Mouse (Mus musculus) adrenal gland, postnatal 25 days (tissue): Measurements from ENCODE around the gene Epb41l4b. TPM values are rescaled to one million over a fixed set of nuclear protein-coding genes. Genes with fewer than 3 reads are reported as not detected.

Experiments
- DNase-seq: peaks from one replicate; pipeline ENCODE4 v3.0.0; 2021; ENCODE audit warnings: mixed read lengths
- long read RNA-seq: library from polyadenylated mRNA; stranded (forward); transcript quantifications from one replicate; pipeline ENCODE4 v2.0.0, GENCODE M21; 2021
- total RNA-seq: library from RNA; stranded (reverse); gene quantifications from 2 replicates; pipeline ENCODE4 v1.2.3, GENCODE M21; 2021

Epb41l4b gene
- total RNA-seq: 1.4 and 2.3 TPM in 2 replicates
- long read RNA-seq, transcript Epb41l4b-201 (16 exons, 3,247 nt): major isoform, 31 of 42 reads
- long read RNA-seq, partial matches to known transcripts: 5 of 42 reads
- long read RNA-seq, other reads (novel, unspliced or antisense): 6 of 42 reads

GRCm38 (mm10) chr4:57143026-57143937 lies at the start of gene Epb41l4b:
Gene Epb41l4b, minus strand, starts transcription at chr4:57143437.
- peak; percentile 88 for DNase-seq

GRCm38 (mm10) chr4:57191543-57192283 lies 48.5 kb upstream of the Epb41l4b start:
- no peak for DNase-seq

- no peak for DNase-seq
Observed at GRCm38 (mm10) chr4:57189881-57190280, 46.6 kb upstream of the Epb41l4b start.

GRCm38 (mm10) chr4:57186035-57186434 lies 42.8 kb upstream of the Epb41l4b start:
- DNase-seq: no peak

- DNase-seq: no peak
Observed at GRCm38 (mm10) chr4:57185462-57185861, 42.2 kb upstream of the Epb41l4b start.

- no peak for DNase-seq
Observed at GRCm38 (mm10) chr4:57183493-57183892, 40.3 kb upstream of the Epb41l4b start.

GRCm38 (mm10) chr4:57181538-57181937 lies 38.3 kb upstream of the Epb41l4b start:
- DNase-seq: peak; percentile 26

GRCm38 (mm10) chr4:57178881-57179280 lies 35.6 kb upstream of the Epb41l4b start:
- no peak for DNase-seq

GRCm38 (mm10) chr4:57175329-57175728 lies 32.1 kb upstream of the Epb41l4b start:
- DNase-seq: no peak

GRCm38 (mm10) chr4:57172861-57173260 lies 29.6 kb upstream of the Epb41l4b start:
- DNase-seq: no peak

GRCm38 (mm10) chr4:57171817-57172216 lies 28.6 kb upstream of the Epb41l4b start:
- DNase-seq: no peak

GRCm38 (mm10) chr4:57168680-57169079 lies 25.4 kb upstream of the Epb41l4b start:
- no peak for DNase-seq

- no peak for DNase-seq
Observed at GRCm38 (mm10) chr4:57168277-57168676, 25.0 kb upstream of the Epb41l4b start.

- no peak for DNase-seq
Observed at GRCm38 (mm10) chr4:57166922-57167870, 24.0 kb upstream of the Epb41l4b start.

- DNase-seq: no peak
Observed at GRCm38 (mm10) chr4:57165654-57166053, 22.4 kb upstream of the Epb41l4b start.

- peak; percentile 8 for DNase-seq
Observed at GRCm38 (mm10) chr4:57164578-57165210, 21.5 kb upstream of the Epb41l4b start.

- DNase-seq: no peak
Observed at GRCm38 (mm10) chr4:57162789-57163722, 19.8 kb upstream of the Epb41l4b start.

GRCm38 (mm10) chr4:57160571-57160970 lies 17.3 kb upstream of the Epb41l4b start:
- DNase-seq: no peak

GRCm38 (mm10) chr4:57156549-57157169 lies 13.4 kb upstream of the Epb41l4b start:
- DNase-seq: peak; percentile 23

GRCm38 (mm10) chr4:57153838-57154237 lies 10.6 kb upstream of the Epb41l4b start:
- DNase-seq: no peak
